Mouse (Mus musculus): ENCODE data around the gene Alox12. TPM values are rescaled to one million over a fixed set of nuclear protein-coding genes. Genes with fewer than 3 reads are reported as not detected.

The Alox12 gene
- polyA plus RNA-seq, 1 experiment from 2014 or later = 6.6 TPM

DNA sequence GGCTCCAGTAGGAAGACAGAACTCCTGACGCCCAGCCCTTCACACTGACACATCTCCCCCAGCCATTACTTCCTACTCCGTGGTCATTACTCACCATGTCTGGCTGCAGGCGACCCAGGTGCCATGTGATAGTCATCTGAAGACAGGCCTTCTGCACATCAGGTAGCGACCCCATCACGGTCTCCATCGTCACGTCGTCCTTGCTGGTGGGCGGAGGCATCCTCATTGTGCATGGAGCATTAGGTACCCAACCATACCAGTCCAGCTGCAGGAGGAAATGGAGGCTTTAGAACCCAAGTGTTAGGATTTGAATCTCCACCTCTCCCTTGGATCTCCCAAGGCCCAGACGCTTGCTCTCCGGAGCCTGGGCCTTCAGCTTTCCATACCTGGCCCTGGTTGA lies 12.6 kb downstream of the Alox12 start:
- ATAC-seq (ENCODE audit: insufficient read depth) (no peak), DNase-seq (no peak)
- Histone ChIP-seq H3K9ac (no peak overlapping the region), H3K27ac (ENCODE audit: low read depth) (no peak overlapping the region), H3K9me3 (ENCODE audit: low read depth, low read length) (no peaks in the 10 kb centered on the region), H3K36me3 (ENCODE audit: insufficient read depth) (no peaks in the 10 kb centered on the region), H3K4me3 (ENCODE audit: low read depth, low read length) (no peak overlapping the region), H3K4me1 (ENCODE audit: insufficient read depth) (peaks cover 6% of the 10 kb centered on the region; the same call in 1 of the 2 replicates), H3K4me2 (no peak overlapping the region), H3K27me3 (ENCODE audit: insufficient read depth, low read length) (no peaks in the 10 kb centered on the region)
- no peak for TF ChIP-seq CTCF (IDR thresholded peaks at IDR 0.05; ENCODE audit: low read depth)
- 69% methylated on average over 11 of the region's 11 CpGs for WGBS

- no peak for TF ChIP-seq CTCF (IDR thresholded peaks at IDR 0.05; ENCODE audit: low read depth)
- ATAC-seq (ENCODE audit: insufficient read depth) (peak; percentile 36), DNase-seq (peak; percentile 93)
- 0% methylated on average over 28 of the region's 35 CpGs for WGBS
- H3K36me3 ChIP-seq (ENCODE audit: insufficient read depth) = peaks cover 13% of the 10 kb centered on the region
- H3K27me3 ChIP-seq (ENCODE audit: insufficient read depth, low read length) = no peaks in the 10 kb centered on the region
- no peaks in the 10 kb centered on the region for H3K9me3 ChIP-seq (ENCODE audit: low read depth, low read length)
- H3K27ac ChIP-seq (ENCODE audit: low read depth) = peak within 1 kb of the TSS; percentile 95
- peaks cover 9% of the 10 kb centered on the region; the same call in 1 of the 2 replicates for H3K4me1 ChIP-seq (ENCODE audit: insufficient read depth)
- H3K9ac ChIP-seq = peak within 1 kb of the TSS; percentile 78
- peak within 1 kb of the TSS; percentile 89 for H3K4me3 ChIP-seq (ENCODE audit: low read depth, low read length)
- peak within 1 kb of the TSS; percentile 95 for H3K4me2 ChIP-seq
These were observed 15.4 kb downstream of the Alox12 start, which contains the start of the genes Gm21988 and Rnasek for GRCm38 (mm10) chr11:70239541-70240279. TSS of gene Gm21988 (minus strand) at chr11:70239830. TSS of gene Rnasek (minus strand) at chr11:70239842.

DNA sequence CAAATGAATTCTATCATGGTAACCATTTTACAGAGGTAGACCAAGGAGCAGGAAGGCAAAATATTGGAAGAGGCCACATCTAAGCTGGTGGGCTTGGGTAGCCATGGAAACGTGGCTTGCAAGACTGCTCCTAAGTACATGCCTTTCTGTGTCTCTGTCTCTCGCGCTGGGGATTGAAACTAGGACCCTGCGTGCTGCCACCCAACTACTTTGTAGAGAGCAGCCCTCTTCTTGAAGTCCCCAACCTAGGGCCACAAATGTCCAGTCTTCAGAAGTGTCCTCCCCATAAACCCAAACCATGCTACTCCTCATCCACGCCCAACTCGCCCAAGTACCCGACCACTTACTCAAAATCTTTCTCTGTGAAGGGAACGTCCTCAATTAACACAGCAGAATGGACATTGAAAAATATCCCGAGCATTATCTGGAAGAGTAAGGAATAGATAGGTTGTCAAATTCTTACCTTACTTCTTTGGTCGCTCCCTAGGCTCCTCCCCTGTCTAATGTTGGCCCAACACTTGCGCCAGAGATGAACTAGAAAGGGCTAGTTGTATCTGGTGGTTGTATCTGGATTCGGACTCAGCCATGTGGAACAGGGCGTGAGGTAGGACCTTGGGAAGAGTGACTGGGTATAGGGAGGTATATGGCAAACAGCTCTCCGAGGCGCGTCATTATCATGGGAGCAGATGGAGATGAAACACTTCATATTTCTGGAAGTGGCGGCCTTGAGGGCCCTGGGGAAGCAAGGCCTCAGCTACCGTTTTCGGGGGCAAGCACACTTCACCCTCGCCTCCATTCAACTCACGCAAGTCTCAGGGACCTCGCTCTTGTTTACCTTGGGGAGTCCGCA lies 16.3 kb downstream of the Alox12 start:
- peak overlapping the region; percentile 95 for H3K4me2 ChIP-seq
- WGBS = 8% methylated on average over 23 of the region's 23 CpGs

GRCm38 (mm10) chr11:70237457-70238167 lies 17.5 kb downstream of the Alox12 start, which contains the start of gene 0610010K14Rik:
TSS of gene 0610010K14Rik (minus strand) at chr11:70237914.
- peak; percentile 50 for TF ChIP-seq CTCF (IDR thresholded peaks at IDR 0.05; ENCODE audit: low read depth)
- under 1% methylated on average over 70 of the region's 70 CpGs for WGBS
- DNase-seq = peak; percentile 98
- Histone ChIP-seq H3K4me2 (peak within 1 kb of the TSS; percentile 95), H3K9me3 (ENCODE audit: low read depth, low read length) (no peaks in the 10 kb centered on the region), H3K4me3 (ENCODE audit: low read depth, low read length) (peak within 1 kb of the TSS; percentile 89), H3K36me3 (ENCODE audit: insufficient read depth) (peaks cover 15% of the 10 kb centered on the region), H3K27ac (ENCODE audit: low read depth) (peak within 1 kb of the TSS; percentile 95), H3K4me1 (ENCODE audit: insufficient read depth) (peaks cover 9% of the 10 kb centered on the region), H3K9ac (peak within 1 kb of the TSS; percentile 78), H3K27me3 (ENCODE audit: insufficient read depth, low read length) (no peaks in the 10 kb centered on the region)
- peak; percentile 91 for ATAC-seq (ENCODE audit: insufficient read depth)

More for the DNA sequence above, 16.3 kb downstream of the Alox12 start:
- H3K36me3 ChIP-seq (ENCODE audit: insufficient read depth) = peaks cover 15% of the 10 kb centered on the region
- no peaks in the 10 kb centered on the region for H3K27me3 ChIP-seq (ENCODE audit: insufficient read depth, low read length)
- ATAC-seq (ENCODE audit: insufficient read depth) (no peak), DNase-seq (no peak)
- peak overlapping the region; percentile 95 for H3K27ac ChIP-seq (ENCODE audit: low read depth)
- H3K9me3 ChIP-seq (ENCODE audit: low read depth, low read length) = no peaks in the 10 kb centered on the region
- peak overlapping the region; percentile 89 for H3K4me3 ChIP-seq (ENCODE audit: low read depth, low read length)
- no peak for TF ChIP-seq CTCF (IDR thresholded peaks at IDR 0.05; ENCODE audit: low read depth)
- H3K4me1 ChIP-seq (ENCODE audit: insufficient read depth) = peaks cover 9% of the 10 kb centered on the region; the same call in 1 of the 2 replicates
- H3K9ac ChIP-seq = peak overlapping the region; percentile 78

DNA sequence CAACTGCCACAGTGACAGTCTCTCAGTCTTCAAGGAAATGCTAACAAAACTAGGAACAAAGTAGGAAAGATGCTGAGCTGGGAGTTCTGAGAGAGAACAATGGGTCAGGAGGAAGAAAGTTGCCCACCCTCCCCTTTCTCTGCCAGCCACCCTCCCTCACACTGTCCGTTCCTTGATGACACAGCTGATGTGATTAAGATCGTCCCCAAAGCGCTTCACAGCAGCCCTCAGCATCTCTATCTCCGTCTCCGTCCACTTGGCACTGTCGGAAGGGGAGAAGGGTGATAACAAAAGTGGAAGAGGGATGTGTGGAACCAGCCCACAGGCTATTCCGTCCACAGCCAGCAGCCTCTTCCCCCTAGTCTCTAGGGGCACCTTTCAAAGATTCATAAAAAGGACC lies 18.4 kb downstream of the Alox12 start:
- H3K9me3 ChIP-seq (ENCODE audit: low read depth, low read length) = no peaks in the 10 kb centered on the region
- H3K4me3 ChIP-seq (ENCODE audit: low read depth, low read length) = peak overlapping the region; percentile 89
- peaks cover 15% of the 10 kb centered on the region for H3K36me3 ChIP-seq (ENCODE audit: insufficient read depth)
- 13% methylated on average over 7 of the region's 7 CpGs for WGBS
- DNase-seq (no peak), ATAC-seq (ENCODE audit: insufficient read depth) (no peak)
- H3K27ac ChIP-seq (ENCODE audit: low read depth) = peak overlapping the region; percentile 95
- H3K9ac ChIP-seq = peak overlapping the region; percentile 78
- no peaks in the 10 kb centered on the region for H3K27me3 ChIP-seq (ENCODE audit: insufficient read depth, low read length)
- TF ChIP-seq CTCF (IDR thresholded peaks at IDR 0.05; ENCODE audit: low read depth) = no peak
- H3K4me2 ChIP-seq = peak overlapping the region; percentile 95
- peaks cover 9% of the 10 kb centered on the region for H3K4me1 ChIP-seq (ENCODE audit: insufficient read depth)

GRCm38 (mm10) chr11:70235254-70235900 lies 19.8 kb downstream of the Alox12 start:
- H3K36me3 ChIP-seq (ENCODE audit: insufficient read depth) = peaks cover 15% of the 10 kb centered on the region
- no peak overlapping the region for H3K4me2 ChIP-seq
- no peaks in the 10 kb centered on the region for H3K9me3 ChIP-seq (ENCODE audit: low read depth, low read length)
- H3K4me3 ChIP-seq (ENCODE audit: low read depth, low read length) = no peak overlapping the region
- no peak overlapping the region for H3K9ac ChIP-seq
- H3K27ac ChIP-seq (ENCODE audit: low read depth) = no peak overlapping the region
- 87% methylated on average over 12 of the region's 12 CpGs for WGBS
- ATAC-seq (ENCODE audit: insufficient read depth) (no peak), DNase-seq (no peak)
- no peaks in the 10 kb centered on the region for H3K27me3 ChIP-seq (ENCODE audit: insufficient read depth, low read length)
- TF ChIP-seq CTCF (IDR thresholded peaks at IDR 0.05; ENCODE audit: low read depth) = no peak
- peaks cover 6% of the 10 kb centered on the region for H3K4me1 ChIP-seq (ENCODE audit: insufficient read depth)

All from lung, embryonic 14.5 days (tissue).